Mouse (Mus musculus) embryo, embryonic 10 days (tissue): ENCODE data around the gene Runx3.
A peak's percentile ranks its signal among the peaks of the same experiment; 100 is the strongest.

ENCODE experiments used
- DNase-seq: peaks from one replicate; pipeline ENCODE4 v3.0.0-alpha.2; 2015; ENCODE audit warnings: low spot score

Gene Runx3

DNA sequence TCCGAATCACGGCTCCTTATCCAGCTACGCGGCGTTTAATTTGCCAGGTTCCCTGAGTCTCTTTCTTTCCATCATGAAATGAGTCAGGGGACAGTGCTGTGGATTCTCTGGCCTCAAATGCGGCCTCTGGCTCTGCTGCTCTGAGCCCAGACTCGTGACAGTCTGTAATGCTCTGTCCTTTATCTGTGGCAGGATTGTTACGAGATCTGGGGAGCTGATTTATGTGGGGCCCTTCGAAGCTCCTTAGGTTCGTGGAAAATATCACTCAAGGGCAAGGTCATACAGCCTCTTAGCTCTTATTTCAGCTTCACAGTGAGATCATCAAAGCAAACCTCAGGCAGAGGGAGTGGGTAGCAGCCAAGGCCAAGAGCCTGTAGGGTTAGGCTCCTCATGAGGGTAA lies 6.2 kb upstream of the Runx3 start:
- DNase-seq = no peak

DNA sequence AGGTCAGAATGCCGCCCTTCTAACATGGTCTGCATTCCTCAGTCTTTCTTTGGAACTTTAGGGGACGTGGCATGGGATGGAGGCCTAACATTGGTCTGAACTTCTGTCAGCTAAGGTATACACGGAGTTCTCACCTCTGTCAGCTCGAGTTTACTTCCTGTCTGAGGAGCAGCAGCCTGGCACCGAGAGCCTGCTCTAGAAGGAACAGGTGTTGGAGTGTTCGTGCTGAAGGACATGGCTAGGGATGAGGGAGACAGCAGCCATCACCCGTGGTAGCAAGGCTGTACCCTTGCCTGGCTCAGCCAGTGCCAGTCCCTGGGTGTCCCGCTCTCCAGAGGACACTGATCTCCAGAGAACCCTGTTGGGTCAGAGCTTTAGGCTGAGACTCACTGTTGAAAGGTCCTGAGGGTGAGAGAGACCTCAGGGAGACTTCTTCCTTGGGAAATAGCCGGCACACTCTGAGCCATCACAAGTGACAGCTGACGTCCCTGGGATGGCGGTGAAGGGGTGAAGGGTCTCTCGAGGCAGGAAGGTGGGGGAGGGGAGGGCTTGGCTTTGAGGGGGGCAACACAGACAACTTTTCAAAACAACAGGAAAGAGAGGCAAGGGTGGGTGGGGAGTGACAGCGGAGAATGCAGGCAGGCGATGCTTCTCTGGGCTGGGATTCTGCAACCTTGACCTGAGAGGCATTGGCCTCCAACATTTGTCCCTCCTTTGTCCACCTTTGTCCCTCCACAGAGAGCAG lies 4.9 kb upstream of the Runx3 start:
- no peak for DNase-seq

DNA sequence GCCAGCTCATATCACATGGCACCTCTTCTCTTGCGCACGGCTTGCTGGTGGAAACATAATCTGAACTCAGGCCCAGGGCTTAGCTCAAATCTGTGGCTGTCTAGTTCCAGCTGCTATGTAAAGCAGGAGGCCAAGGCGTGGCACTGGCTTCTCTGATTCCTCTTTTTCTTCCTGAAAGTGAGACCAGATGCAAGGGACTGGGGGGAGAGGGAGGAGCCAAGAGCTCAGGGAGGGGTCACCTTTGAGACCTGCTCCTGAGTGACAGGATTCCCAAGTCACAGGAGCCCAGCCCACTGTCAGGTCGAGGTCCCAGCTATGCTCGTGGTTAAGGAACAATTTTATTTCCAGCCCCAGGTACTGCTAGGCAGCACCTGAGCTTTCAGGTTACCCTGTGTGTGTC lies 4.1 kb upstream of the Runx3 start:
- DNase-seq = no peak

DNA sequence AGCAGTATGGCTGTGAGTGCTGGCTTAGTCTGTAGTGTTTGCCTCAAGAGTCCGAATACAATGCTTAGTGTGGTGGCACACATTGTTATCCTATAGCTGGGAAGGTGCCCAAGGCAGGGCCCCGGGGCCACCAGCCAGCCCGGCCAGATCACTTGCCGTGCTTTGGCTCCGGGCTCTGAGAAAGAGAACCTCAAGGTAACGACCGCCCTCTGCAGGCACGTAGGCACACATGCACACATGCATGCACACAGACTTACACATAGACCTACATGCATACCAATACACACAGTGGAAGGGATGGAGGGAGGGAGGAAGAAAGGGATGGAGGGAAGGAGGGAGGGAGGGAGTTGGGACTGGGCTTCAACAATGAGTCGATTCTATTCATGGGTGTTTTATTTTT lies 2.6 kb upstream of the Runx3 start:
- no peak for DNase-seq

DNA sequence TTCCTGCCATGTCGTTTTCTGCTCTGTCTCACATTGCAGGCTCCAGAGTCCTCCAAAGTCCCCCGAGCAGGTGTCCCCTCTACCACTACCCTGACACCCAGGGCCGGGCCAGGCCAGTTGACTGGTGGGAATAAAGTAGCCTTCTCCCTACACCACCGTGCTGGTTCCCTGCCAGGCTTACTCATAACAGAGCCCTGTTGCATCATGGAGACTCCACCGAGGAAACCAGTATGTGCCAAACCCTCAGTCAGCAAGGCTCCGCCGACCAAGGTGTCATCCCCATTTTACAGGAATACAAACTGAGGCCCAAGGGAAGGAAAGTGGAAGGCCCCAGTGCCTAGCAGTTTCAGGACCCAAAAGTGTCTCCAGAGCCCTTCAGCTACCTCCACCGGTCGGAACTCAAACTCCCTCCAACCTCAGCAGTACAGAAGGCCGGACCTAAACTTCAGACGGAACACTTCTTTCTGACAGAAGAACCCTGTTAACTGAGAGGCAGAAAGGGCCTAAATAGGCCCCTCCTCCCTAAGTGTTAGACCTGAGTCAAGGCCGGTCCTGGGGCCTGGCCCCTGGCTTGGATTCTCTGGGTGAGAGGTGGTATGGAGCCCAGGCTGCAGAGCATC lies 1.5 kb upstream of the Runx3 start:
- DNase-seq = no peak

DNA sequence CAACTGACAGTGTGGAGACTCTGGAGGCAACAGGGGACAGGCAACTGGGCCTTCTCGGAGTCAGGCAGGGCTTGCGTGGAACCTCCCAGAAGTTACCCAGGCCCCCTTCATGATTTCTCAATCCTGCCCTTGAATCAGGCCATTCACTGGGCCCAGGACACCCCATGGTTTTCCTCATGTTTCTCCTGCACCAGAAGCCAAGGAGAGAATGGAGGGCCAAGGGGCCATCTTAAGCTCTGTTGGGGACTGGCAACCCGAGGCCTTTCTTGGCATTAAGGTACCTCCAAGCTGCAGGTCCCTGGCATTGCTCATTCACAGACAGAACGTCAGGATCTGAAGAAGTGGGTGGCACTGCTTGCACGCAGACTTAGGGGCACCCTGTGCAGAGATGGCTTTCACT lies 3.3 kb downstream of the Runx3 start:
- no peak for DNase-seq

DNA sequence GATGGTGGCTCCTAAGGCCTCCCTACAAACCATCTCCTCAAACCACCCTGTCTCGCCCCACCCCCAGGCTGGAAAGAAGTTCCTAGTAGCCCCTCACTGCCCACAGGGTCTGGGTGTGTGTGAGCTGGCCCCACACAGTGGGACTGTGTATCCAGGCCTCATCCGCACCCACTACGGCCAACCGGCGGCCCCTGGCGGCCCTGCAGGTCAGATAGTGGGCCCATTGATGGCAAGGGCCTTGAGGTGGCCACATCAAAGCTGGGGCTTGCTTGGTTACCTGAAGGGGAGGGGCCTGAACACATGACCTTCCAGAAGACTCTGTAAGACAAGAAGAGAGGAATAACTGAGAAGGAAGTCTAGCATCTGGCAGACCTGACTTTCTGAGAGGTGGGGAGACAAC lies 4.3 kb downstream of the Runx3 start:
- DNase-seq = no peak

DNA sequence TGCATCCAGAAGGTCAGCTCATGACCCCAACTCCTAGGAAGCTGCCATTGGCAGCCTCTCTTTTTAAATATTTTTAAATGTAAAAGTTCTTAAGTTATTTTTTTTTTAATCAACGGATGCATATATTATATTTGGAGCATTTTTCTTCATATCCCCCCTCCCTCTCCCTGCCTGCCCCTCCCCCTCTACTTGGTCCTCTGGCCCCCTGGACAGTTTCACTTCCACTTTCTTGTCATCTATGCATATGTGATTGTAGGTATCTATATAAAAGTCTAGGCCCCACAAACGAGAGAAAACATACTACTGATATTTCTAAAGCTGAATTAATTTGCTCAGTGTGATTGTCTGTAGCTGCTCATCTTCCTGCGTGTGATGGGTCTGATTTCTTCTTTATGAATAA lies 4.7 kb downstream of the Runx3 start:
- DNase-seq = no peak

DNA sequence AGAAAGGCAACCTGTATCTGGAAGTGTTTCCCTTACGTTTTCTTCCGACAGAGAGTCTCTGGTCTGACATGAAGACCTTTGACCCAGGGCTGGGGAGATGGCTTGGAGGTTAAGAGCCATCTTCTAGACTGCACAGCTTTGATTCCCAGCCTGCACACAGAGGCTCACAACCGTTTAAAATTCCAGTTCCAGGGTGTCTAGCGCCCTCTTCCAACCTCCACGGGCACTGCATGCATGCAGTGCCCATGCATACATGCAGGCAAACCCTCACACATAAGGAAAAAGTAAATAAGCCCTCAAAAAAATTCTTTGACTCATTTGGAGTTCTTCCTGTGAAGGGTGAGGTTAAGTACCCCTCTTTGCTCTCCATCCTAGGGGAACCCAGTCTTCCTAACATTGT lies 5.9 kb downstream of the Runx3 start:
- no peak for DNase-seq

DNA sequence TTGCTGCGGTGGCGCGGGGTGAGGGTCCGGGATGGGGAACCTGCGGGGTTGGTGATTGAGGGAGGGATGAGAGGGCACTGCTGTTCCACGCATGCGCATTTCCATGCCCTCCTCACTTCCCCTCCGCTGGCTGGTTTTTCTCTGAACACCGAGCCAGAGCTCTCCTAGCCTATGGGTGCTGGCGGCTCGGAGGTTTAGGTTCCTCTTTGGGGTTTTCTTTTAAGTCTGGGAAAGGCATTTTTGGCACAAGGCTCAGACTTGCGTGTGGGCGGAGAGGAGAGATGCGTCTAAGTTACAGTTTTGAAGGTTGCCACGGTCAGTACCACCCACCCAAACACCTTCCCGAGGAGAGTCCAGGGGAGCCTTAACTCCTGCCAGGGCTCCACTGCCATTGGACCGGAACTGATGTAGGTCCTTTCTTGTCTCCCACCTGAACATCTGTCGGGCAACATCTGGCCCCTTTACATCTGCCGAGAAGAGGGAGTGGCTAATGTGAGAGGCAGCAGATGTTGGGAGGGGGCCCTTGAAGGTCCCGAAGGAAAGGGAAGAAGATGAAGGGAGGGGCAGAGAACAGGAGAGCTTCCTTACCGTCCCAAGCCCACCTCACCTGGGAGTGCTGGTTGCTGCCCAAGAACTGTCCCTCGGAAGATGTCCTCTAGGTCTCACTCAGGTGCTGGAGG lies 8.5 kb downstream of the Runx3 start:
- DNase-seq = peak; percentile 69

DNA sequence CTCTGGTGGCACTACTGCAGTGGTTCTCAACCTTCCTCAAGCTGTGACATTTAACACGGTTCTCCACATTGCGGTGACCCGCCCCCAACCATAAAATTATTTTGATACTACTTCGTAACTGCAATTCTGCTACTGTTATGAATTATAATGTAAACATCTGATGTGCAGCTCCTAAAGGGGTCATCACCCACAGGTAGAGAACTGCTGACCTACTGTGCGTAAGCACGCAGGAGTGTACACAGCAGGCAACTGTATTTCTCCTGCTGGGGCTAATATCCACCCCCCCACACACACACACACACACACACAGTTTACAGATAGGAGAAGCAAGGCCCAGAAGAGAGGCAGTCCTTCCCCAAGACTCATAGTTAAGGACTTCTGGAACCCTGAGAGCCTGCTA lies 9.7 kb downstream of the Runx3 start:
- DNase-seq = no peak

DNA sequence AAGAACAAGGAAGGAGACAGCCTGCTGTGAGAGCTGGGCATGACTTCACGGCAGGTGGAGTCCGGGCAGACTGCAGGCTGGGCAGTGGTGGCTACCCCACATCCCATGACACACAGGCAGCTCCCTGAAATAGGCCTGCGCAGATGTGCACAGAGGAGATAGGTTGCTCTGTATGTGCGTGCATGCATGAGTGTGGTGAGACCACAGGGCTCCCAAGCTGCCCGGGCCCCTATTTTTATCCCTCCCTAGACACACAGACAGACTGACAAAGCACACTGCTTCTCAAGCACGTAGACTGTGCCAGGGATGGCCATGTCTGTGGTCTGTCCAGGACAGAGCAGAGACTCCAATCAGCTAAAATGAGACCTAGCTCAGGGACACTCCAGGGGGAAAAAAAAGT lies 10.7 kb downstream of the Runx3 start:
- DNase-seq = no peak

DNA sequence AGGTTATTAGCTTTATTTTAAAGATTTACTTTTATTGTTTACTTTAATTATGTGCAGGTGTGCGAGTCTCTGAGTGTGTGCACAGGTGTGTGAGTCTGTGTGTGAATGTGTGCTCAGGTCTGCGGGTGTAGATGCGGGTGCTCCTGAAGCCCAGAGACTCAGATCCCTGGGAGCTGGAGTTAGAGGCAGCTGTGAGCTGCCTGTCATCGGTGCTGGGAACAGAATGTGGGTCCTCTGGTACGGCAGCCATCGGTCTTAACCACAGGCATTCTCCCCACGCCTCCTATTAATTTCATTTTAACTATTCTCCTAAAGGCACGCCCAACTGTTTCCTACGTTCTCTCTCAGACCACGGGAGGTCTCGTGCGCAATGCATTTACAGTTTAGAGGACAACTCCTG lies 12.3 kb downstream of the Runx3 start:
- no peak for DNase-seq

DNA sequence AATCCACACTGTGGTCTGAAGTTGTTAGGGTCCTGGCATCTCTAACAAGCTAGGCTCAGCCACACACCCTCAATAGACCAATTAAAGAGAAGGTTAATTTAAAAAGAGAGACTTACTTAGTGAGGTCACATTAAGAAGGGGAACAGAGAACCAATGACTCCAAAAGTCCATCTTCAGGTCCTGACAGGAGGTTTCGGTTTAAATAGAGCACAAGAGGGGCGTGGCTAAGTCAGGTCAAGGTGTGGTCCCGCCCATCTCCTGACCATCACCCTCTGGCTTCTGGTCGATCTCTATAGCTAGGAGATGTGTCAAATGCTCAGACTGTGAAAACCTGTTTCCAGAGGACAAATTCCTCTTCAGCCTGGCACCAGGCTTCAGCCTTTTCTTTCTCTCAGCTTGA lies 13.3 kb downstream of the Runx3 start:
- DNase-seq = no peak

DNA sequence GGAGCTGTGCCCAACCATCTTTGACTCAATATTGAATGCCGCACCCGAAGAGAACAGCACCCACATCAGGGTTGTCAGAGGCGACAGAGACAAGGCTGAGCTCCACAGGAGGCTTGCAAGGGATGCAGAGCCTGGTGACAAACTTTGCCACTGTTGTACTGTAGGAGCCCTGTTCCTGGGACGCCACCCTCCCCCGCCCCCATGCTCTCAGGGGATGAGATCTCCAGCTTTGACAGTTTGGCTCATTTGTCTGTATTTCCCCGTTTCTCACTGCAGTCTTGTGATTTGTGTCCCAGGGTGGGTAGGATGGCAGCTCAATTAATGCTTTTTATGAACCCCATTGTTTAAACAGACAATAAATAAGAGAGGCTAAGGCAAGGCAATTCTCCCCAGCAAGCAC lies 14.9 kb downstream of the Runx3 start:
- DNase-seq = no peak

DNA sequence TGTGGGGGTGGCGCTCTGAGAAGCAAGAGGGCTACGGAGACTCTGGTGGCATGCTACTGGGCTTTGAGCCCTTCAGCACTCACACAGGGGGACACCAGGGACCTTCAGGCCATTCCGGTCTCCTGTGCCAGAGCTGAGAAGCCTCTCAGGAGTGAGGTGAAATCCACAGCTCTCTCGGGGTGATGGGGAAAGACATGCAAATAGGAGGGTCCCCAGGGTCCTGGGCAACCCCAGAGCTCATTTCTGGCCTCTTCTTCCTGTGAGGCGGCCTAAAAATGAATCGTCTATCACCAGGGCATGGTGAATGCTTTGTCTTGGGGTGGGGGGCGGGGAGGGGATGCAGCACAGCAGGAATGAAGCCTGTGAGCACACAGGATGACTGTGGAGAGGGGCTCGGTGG lies 15.8 kb downstream of the Runx3 start:
- DNase-seq = no peak

DNA sequence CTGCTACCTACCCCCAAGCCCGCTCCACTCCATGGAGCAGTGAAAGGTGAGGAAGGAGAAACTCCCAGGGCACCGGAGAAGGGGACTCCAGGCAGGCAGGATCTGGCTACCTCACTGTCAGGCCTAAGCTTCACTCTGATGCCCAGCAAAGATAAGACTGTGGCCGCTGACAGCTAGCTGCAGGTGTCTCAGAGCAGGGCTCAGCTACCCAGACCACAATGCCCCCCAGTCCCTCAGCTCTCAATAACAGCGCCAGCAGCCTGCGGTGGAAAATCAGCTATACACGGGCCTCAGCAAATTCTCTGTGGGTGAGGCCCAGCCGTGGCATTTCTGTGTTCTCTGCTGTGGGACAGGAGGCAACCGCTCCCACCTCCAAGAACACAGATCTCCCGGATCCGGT lies 16.2 kb downstream of the Runx3 start:
- no peak for DNase-seq

DNA sequence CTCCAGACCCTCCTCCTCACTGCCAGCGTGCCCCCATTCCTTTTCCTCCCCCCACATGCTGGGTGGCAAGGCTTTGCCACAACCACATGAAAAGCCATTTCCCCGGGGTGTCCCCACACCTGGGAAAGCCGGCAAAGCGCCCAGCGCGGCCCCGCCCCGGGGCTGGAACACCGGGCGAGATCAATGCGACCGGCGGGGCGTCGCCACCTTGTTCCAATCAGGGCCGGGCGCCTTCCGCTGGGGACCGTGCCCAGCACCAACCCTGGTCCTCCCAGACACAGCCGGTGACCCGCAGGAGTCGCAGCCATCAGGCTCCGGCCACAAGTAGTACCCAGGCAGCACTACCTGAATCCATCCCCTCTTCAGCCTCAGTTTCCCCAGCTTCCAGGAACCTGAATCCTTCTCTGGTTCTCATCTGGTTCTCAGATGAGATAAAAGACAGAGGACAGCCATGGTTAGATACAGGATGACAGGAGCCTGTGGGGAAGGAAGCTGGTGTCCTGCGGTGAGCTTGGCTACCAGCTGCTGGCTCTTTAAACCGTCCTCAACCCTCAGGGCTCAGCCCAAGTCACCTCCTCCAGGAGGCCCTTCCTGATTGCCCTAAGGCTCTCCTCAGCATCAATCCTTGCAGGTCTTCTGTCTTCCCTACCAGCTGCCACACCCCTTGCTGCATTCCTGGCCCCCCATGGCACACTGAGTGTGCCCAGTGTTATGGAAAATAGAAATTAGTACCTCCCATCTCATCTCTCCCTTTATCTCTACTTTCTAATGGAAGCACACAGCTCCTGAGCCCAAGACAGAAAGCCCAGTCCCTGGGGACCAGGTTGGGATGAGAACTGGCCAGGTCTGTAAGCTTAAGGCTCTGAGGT lies 20.4 kb downstream of the Runx3 start:
- no peak for DNase-seq

DNA sequence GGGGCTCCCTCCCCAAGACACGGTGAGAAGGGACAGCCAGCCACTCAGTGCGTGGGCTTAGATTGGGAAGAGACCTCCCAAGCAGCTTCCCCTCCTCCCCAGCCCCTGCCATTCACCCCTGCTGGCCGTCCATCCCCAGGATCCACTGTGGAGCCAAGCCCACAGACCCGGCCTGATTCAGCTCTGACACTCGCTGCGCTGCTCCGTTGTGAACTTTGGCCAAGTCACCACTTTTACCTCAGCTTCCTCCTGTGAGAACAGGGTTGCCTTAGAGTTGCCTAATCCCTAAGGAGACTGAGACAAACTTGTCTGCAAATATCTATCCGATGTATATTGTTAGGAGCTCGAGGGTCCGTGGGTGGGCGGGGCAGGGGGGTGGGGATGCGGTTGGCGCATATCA lies 21.3 kb downstream of the Runx3 start:
- no peak for DNase-seq

DNA sequence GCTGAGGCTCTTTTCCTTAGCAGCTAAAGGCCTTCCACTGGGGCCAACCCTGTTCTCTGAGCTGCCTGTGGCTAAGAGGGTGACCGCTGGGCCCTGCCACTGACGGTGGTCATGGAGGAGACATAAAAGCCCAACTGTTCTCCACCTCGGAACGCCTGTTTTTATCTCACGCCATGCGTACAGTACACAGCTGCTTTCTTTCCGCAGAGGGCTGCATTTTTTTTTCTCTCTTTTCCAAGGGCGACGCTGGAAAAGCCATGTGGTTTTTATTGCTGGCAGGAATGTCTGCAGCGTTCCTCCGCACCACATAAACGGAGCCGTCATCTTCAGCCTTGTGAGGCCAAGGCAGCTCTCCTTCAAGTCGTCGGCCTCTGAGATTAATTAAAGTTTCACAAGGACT lies 26.3 kb downstream of the Runx3 start:
- no peak for DNase-seq

DNA sequence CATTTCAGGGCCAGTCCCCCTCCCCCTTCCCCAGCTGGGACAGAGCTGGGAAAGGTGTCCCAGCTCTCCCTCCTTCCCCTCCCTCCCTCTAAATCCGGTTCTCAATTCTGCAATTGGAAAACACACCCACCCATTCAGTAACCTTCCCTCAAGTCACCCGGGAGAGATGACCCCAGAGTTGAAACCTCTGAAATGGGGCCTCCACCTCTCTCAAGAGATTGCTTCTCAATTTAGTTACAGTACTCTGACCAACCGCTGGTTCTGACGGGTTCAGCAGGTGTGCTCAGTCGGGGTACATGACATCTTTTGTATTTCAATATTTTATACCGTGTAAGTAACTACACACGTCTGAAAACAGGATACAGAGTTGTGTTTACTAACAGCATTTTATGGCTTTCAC lies 28.2 kb downstream of the Runx3 start:
- DNase-seq = no peak

DNA sequence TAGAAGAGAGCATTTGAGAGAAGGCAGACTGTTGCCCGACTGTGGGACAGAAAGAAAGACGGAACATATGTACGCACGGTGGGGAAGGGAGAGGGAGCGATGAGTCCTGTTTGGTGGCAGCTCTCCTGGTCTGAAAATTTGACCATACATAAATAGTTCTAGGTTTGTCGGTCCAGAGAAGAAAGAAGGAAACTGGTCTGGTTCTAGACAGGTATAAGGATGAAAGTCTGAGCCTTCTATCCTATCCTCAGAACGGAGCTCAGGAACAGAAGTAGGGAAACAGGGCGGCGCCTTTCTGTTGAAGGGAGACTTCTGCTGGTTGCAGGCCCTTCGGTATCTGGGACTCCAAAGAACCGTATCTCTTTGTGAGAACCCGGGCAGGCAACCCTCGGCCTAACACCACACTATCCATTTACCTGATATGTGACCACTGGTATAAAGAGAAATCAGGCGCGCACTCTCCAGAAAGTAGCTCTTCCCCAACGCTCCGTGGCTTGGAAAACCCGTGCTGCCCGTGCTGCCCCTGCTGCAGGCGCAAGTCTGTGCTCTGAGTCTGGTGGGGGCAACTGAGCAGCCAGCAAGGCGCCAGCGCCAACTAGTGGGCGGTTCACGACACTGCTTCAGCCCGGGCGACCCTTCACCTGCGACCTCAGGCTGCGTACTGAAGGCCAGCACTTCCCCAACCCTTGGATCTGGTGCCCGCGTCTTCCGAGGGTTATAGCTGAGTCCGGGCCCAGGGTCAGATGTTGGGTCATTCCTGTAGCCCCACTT lies 29.8 kb downstream of the Runx3 start:
- peak; percentile 92 for DNase-seq
